Mouse (Mus musculus) yolk sac, embryonic 10.5 days (tissue): ENCODE measurements around the gene Sun5.
"Not testable (repeated sequence)": the region's sequence is repeated elsewhere in the genome, so short reads cannot be mapped to it uniquely, and the experiment has no call there.

Experiments
- DNase-seq: peaks from one replicate; pipeline ENCODE4 v3.0.0-alpha.2; 2017; ENCODE audit warnings: low spot score

The Sun5 gene

DNA sequence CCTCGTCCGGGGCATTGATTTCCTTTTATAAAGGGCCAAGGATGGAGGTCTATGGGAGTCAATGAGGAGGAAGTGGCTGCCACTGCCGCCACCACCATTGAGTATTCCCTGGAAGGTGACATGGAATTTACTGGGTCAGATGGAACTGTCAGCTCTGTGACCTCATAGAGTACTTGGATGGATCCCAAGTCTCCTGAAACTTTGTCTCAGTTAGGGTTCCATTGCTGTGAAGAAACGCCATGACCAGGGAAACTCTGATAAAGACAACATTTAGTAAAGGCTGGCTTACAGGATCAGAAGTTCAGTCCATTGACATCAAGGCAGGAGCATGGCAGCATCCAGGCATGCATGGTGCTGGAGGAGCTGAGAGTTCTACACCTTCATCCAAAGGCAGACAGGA, at the start of gene Sun5:
Sun5 (minus strand) TSS at position 101 of the 400 bp plus-strand sequence.
- no peak for DNase-seq

DNA sequence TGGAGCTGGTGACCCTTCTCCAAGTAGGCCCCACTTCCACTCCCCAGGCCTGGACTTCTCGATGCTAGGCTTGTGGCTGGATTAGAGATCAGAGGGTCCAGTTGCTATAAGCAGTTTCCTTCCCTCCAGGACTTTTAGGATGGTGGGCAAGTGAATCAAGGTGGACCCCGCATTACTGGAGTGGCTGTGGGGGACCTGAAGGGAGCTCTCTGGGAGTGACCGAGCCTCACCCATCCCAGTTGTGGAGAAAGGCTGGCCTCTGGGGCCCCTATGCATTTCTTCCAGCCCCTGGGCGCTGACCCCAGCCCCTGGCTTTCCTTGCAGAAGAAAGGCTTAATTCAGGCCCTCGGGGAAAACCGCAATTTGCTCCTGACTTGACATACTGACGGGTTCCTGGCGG, 47.0 kb upstream of the Sun5 start, which contains the start of gene Bpifb3:
Bpifb3 (plus strand) TSS at position 301 of the 400 bp plus-strand sequence.
- DNase-seq = no peak

DNA sequence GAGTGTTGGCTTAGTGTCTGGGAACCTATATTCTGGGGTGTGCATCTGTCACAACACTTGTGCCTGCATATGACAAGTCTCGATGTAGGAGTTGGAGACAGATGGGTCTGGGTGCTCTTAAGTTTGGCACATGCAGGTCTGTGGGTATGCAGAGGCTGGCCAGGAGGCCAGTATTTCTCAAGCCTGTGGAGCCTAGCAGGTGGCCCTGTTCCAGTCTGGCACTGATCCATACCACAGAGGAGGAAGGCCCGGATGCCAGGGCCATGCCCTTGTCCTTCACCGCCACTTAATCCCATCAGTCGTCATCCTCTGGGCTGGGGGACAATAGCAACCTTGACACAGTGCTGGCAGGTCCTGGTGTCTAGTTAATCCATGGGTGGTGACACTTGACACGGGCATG, 43.3 kb upstream of the Sun5 start:
- no peak for DNase-seq

DNA sequence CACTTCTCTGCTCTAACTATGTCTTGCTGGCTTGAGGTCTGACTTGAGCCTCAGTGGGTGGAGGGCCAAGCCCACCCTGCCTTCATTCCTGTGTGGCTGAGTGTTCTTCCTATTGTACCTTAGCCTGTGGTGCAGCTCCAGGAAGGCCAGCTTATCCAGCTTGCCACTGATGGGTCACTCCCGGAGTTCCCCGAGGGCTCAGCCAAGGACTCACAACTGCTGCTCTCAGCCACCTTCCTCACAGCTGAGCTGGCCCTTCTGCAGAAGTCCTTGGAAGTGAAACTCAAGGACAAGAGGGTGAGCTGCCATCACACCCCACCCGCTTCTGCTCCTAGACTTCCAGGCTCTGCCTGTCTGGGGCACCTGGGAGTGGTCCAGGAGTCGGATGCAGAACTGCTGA, 35.7 kb upstream of the Sun5 start:
- DNase-seq = no peak

DNA sequence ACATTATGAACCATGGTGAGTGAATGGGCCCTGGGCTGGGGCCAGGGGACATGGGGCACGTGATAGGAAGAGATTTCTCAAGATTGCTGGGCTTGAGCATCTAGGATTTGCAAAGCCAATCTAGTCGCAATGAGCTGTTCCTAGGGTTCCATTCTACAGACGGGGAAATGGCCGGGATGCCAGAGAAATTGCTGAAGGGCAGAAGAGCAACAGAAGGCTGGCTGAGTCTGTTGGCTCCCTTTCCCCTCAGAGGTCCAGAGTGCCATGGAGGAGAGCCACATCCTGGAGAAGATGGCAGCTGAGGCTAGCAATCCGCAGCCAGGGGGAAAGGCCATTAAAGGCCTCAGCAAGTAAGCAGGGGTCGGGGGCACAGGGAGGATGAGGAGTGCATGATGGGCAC, 31.8 kb upstream of the Sun5 start:
- DNase-seq = no peak

DNA sequence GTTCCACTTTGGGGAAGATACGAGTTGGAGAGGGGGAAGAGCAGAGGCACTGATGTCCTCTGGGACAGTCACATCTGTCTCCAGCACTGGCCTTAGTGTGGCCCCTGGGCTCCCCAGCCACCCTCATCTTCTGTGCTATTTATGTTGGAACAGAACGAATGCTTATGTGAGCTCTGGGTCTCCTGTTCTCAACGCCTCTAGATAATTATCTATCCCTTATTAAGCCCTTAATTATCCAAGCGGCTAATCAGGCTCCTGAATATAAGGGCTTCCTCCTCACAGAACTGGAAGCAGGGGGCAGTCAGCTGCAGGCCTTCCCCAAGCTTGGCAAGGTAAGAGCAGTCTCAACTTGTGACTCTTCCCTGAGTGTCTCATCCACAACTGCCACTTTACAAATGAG, 29.2 kb upstream of the Sun5 start, which contains the start of gene Bpifb6:
Bpifb6 (plus strand) TSS at position 301 of the 400 bp plus-strand sequence.
- DNase-seq = no peak

DNA sequence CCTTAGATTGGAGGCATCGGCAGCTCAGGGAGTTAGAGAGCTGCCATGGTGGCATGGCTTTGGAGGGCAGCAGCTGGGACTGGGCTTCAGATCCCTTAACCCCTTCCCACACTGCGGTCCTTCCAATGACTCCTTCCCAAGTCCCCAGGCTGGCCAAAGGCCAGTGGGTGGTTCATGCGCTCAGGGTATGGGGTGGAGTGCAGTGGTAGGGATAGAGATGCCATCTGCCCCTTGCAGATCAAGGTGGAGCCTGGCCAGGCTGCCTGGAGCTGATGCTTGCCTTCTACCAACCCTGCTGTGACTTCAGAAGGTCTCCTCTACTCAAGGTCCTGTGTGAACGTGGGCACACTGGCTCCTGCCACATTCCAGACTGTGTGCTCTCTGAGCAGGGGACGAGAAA, 28.2 kb upstream of the Sun5 start:
- no peak for DNase-seq

DNA sequence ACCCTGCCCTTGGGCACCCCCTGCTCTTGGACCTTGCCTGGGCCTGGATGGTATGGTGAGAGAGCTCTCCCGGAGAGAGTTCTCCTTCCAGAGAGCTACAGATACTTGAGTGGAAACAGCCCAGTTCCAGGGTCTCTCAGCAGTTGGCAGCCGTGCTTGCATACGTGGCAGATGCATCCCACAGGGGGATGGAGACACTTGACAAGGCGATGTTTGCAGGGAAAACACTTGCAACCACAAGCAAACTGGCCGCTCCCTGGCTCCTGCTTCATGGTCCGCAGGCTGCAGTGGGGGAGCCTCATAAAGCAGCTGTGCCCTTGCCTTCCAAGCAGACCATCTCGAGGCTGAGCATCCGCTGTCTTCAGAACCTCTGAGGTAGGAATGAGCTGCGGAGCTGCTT, 3.9 kb upstream of the Sun5 start, which contains the start of gene Bpifb2:
Bpifb2 (plus strand) TSS at position 301 of the 400 bp plus-strand sequence.
- DNase-seq = no peak

DNA sequence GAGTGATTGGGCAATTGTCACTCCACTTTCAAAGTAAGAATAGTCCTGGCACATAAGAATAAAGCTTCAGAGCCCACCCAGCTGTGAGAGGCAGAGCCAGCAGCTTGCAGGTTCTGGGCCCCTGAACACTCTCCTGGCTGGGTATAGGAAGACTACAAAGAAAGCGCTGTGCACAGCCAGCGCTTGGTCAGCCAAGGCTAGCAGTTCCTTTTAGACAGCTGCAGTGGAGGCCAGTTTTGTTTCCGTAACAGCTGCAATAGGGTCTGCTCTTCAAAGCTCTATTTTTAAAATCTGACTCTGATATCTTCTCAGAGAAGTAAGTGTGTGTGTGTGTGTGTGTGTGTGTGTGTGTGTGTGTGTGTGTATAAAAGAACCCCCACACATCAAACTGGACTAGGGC, 8.9 kb downstream of the Sun5 start:
- DNase-seq = no peak

DNA sequence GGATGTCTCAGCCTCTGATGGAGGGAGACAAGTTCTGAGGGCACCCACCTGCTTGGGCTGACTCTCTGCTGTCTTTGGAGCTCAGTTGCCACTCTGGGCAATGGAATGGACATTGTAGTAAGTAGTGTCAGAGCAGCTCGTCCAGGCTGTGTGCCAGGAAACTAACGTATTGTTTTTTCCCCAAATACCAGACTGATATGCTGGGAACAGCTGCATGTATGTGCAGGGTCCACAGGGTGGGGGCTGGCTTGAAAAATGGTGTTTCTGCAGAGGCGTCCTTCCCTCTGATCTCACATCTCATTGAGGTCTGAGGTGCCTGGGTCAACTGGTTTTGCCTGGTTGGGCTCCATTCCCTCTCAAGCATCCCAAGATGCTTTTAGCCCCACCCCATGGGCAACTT, 10.2 kb downstream of the Sun5 start:
- no peak for DNase-seq

DNA sequence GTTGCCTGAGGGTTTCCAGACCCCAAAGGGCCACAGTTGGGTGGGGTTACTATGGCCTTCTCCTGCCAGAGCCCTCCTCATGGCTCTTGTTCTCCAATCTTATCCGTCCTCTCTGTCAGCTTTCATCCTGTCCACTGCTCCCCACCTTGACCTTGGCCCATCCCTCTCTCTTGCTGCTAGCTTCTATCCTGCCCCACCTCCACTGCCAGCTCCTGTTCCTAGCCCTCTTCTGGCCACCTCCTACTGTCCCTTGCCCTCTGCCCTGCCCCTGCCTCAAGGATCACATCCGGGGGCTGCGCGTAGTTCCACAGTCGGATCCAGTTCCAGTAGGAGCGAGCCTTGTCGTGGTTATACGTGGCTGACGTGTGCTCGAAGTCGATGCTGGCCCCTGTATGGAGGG, 10.6 kb downstream of the Sun5 start:
- DNase-seq = no peak

DNA sequence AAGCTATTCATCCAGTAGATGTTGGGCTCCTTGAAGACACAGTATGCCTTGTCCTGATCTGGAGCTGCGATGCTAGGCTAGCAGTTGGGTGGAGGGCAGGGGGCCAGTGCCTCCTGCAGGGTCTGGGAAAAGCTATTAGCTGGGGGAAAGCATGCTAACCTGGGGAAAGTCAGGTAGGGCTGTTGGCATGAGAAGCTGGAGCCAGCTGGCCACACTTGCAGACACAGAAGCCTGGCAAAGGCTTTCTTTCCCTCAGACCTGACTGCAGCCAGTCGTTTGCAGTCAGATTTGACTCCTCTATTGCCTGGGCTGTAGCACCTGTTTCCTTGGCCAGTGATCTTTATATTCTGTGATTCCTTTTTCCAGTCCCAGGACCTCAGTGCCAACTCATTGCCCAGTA, 11.3 kb downstream of the Sun5 start:
- no peak for DNase-seq

DNA sequence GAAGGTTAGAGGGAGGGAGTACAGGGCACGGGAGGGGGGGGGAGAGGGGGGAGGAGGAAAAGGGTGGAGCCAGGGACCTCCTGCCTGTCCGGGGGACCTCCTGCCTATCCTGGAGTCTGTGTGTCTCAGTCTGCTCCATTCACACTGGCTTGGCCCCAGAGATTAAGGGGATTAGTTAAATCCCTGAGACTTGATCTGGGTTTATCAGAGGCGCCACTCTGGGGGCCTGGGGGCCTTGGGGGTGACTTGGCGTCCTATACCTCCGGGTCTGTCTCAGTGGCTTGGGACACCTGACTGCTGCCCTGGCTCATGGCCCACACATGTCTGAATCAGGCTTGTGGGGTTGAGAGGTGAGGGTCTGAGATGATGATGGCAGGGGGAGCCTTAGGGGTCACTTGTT, 17.3 kb downstream of the Sun5 start:
- DNase-seq = no peak

DNA sequence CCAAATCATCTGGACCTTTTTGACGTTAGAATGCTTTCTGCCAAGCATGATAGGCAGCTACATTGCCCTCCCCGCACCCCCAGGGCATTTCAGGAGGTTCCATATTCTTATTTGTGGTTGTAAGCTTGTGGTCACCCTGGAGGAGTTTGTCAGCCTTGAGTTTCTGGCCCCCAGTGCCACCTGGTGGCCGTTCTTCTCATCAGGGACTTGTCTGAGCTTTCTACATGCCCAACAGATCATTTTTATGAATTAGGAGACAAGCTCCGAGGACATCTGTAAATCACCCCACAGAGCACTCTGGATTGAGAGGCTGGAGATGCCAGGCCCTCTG, 19.9 kb downstream of the Sun5 start:
- peak; percentile 10 for DNase-seq

DNA sequence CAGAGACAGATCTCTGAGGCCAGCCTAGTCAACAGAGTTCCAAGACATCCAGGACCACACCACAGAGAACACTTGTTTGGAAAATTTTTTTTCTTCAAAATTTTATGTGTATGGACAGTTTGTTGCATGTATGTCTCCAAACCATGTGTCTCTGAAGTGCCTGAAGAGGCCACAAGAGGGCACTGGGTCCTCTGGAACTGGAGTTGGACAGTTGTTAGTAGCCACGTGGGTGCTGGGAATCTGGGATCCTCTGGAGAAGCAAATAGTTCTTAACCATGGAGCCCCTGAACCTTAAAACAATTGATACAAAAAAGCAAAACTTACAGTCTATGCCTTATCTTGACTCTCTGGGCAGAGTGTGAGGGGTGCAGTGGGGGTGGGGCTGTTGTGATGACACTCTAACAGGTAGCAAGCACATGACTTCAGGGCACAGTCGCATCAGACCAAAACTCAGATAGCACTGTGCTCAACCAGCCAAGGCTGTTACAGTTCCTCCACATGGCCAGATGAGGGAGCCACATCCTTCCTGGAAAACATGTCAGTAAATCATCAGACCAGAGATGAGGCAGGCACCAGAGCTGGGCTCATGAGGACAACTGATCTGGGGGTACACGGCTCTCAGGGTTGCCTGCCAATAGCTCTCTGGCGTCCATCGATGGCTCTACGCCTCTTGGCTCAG, 20.4 kb downstream of the Sun5 start:
- DNase-seq = no peak

DNA sequence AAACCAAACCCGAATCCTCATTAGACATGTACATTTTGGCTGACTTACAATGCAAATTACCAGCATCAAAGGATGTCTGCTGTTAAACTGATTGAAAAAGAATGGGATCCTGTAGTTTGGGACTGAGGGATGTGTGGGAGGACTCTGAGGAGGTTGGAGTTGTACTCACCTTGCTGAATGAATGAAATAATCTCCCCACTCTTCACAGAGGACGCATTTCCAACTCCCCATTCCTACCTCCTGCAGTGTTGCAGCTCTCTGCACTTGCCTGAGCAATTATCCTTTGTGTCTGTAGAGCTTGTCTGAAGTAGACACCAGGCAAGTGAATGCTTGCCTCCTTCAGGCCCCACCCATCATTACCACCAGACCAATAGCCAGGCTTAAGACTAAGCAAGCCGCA, 22.5 kb downstream of the Sun5 start:
- no peak for DNase-seq

DNA sequence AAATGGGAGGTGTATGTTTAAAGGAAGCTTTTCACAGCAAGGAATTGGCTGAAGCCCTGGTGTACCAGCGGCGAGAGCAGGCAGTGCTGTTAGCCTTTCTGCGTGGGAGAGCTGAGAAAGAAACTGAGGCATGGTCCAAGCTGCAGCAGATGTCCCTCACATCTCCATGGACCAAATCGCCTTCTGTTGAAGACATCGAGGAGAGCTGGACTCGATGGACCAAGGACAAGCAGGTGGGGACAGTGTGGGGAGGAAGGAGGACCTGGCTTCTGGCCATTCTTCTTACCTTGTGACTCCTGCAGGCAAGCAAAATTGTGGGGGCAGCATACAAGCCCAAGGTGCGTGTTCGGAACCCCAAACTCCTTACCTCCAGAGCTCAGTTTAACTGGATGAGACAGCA, 28.0 kb downstream of the Sun5 start:
- DNase-seq = no peak

DNA sequence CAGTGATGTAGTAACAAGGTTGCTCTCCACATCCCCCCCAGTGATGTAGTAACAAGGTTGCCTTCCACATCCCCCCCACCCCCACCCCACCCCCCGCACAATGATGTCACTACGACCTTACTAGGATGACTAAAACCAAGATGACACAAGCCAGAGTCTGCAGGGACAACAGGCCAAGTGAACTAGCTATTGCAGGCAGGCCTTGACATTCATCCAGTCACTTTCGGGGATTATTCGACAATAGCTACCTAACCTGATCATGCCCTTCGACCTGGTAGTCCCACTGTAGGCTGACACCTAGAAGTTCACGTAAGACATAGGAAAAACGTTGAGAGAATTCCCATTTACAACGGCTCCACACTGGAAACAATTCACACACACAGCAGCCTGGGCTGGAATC, 37.6 kb downstream of the Sun5 start:
- DNase-seq = no peak

DNA sequence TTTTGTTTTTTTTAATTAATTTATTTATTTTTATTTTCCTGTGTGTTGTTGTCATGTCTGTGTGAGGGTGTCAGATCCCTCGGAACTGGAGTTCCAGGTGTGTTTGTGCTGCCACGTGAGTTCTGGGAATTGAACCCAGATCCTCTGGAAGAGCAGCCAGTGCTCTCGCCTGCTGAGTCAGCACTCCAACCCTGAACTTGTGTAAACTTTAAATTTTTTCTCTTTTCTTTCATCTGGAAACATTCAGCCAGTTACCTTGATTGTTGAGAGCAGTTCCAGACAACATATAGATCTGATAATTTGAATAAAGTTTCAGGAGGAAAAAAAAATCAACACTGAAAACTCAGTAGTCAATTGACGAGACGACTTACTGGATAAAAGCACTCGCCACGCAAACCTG, 42.2 kb downstream of the Sun5 start:
- no peak for DNase-seq

DNA sequence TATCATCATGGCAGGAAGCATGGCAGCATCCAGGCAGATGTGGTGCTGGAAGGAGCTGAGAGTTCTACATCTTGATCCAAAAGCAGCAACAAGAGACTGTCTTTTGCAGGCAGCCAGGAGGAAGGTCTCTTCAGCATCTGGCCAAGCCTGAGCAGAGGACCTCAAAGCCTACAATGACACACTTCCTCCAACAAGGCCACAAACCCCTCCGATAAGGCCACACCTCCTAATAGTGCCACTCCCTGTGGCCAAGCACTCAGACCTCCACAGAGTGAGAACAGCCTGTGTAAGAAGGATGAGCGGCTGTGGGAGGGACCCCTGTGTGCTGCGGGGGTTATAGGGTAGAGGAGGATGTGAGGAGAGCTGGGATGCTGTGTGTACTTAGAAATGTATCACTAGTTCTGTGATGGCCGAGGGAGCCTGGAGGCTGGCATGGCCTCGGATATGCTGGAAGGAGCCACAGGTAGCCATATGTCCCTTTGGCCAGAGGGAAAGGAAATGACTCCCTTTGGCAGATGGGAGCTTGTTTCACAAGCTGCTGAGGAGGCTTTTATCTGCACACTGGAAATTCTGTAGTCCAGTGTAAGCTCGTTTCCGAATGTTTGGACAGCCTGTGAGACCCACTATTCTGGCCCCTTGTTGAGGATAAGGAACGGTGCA, 43.6 kb downstream of the Sun5 start:
- DNase-seq = no peak

DNA sequence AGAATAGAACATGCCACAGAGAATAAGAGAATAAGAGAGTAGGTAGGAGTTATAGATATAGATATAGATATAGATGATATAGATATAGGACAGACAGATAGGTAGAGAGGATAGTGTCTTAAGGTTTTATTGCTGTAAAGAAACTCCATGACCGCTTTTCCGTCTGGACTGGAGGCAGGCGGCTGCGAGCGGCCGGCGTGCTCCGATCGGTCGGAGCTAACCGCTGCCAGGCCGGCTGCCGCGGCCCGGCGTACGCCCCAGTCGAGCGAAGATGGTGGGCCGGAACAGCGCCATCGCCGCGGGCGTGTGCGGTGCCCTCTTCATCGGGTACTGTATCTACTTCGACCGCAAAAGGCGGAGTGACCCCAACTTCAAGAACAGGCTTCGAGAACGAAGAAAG, 45.0 kb downstream of the Sun5 start:
- not testable (repeated sequence) for DNase-seq

DNA sequence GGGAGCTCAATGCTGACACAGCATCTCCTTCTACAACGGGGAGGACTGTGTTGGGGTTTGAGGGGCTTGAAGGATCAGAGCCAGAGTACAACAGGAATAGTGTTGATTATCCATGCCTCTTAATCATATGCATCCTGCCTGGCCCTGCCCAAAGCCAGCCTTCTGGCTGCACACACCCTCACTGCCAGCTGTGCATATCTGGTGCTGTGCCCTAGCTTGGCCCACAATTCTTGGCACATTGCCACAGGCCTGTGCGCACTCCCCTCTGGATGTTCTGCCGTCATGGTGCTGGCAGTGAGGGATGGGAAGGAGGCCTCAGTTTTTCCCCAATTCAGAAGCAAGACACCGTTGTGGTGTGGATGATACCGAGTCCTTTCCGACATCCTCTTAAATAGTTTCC, 46.3 kb downstream of the Sun5 start:
- no peak for DNase-seq

DNA sequence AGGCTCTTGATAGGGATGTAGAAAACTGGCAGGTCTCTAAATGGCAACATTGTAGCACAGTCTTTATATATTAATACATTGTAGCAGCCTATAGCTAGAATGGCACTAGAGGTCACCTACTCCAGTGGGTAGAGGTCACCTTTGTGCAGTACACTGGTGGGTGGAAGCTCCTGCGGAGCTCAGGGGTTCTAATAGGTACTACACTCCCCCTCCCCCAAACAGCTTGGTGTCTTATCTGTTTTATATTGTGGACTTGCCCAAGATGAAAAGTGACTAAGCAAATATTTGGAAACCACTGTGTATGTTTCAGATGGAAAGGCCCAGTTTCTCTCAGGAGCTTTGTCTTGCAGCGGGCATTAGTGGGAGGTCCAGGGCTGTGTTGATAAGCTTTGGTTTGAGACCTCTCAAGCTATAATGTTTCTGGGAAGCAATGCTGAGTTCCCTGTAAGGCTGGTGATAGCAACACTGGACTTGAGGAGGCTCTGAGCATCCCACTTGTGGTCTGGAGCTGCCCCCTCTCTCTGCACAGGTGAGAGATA, 48.8 kb downstream of the Sun5 start:
- no peak for DNase-seq

DNA sequence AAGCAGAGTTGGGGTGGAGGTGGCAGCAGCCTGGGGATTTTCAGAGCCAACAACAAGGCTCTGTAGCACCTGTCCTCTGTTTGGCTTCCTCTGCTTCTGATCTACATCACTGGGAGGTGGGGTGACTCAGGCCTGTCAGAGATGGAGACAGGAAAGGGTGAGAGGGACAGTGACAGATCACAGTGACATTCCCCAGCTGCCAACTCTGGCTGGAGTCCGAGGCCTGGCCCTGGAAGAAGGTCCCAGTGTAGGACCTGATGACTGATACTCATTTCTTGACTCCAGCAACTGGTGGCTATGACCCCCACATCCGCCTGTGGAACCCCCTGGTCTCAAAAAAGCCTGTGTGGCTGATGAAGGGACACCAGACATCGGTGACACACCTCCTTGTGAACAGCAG, 61.0 kb downstream of the Sun5 start:
- no peak for DNase-seq
